Mouse (Mus musculus): Measurements from ENCODE around the gene Tmprss4.

The Tmprss4 gene

DNA sequence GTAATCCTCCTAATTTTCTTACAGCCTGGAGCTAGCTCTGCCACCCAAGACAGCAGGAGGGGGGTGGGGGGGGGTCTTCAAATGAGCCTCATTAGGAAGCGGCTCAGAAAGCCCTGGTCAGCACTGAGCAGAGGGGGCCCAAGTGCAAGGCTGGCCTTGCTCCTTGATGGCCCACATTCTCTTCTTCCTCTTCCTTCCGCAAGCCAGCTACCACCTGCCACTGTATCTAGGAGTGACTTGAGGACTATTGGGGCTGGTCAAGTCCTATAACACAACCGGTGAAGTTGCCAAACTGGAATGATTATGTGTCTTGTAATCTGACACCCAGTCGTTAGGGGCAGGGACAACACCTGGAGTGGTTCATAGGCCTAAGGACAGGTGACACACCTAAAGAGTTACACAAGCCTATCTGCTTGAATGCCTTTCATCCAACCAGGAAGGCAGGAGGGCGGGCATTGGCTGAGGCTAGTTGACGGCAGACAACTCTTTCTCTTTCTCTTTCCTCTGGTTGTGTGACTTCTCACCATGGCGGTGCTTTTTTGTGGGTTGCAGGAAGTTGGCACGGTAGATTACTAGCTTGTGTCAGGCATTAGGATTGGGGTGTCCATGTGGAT is at the start of gene Tmprss4:
Tmprss4 (minus strand) TSS at position 296 of the 614 bp plus-strand sequence.
- DNase-seq (ENCODE audit: low read depth, low spot score) = no peak

GRCm38 (mm10) chr9:45252395-45252794 is 48.5 kb upstream of the Tmprss4 start:
- no peak for DNase-seq (ENCODE audit: low read depth, low spot score)

- DNase-seq (ENCODE audit: low read depth, low spot score) = no peak
Observed at GRCm38 (mm10) chr9:45251990-45252389, 48.1 kb upstream of the Tmprss4 start.

DNA sequence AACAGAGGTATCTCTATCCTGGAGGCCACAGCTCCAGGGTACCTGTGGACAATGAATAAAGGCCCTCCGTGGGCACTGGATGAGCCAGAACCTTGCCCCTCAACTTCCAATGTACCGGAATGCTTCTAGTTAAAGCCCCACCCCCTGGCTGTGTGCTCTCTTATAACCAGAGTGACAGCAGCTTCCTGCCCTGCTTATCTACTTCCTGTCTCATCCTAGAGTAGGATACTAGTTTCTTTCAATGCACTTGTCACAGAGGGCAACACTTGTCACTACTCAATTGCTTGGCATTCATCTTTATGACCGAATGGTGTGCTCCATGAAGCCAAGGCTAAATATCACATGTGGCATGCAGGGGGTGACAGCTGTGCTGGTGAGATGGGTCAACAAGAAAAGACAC is 47.4 kb upstream of the Tmprss4 start:
- no peak for DNase-seq (ENCODE audit: low read depth, low spot score)

- no peak for DNase-seq (ENCODE audit: low read depth, low spot score)
Observed at GRCm38 (mm10) chr9:45250306-45250705, 46.4 kb upstream of the Tmprss4 start.

- no peak for DNase-seq (ENCODE audit: low read depth, low spot score)
Observed at GRCm38 (mm10) chr9:45247536-45247935, 43.6 kb upstream of the Tmprss4 start.

DNA sequence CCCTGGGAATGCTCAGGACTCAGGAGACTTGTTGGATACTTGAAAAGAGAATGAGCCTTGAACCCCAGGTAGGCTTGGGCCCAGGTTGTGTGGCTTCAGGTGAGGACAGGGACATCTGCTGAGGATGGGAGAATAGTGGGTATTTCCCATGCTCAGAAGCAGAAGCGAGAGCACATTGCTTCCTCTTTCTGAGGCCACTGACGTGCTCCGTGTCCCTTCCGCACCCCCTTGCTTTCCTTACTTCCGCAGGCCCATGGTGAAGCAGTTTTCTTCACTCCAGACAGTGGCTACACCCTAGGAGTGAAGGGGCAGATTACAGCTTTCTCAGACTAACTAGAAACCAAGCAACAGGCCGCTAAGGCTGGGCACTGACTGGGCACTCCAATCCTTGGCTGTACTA is 42.2 kb upstream of the Tmprss4 start:
- no peak for DNase-seq (ENCODE audit: low read depth, low spot score)

GRCm38 (mm10) chr9:45245432-45245831 is 41.5 kb upstream of the Tmprss4 start:
- no peak for DNase-seq (ENCODE audit: low read depth, low spot score)

- no peak for DNase-seq (ENCODE audit: low read depth, low spot score)
Observed at GRCm38 (mm10) chr9:45241397-45241796, 37.5 kb upstream of the Tmprss4 start.

DNA sequence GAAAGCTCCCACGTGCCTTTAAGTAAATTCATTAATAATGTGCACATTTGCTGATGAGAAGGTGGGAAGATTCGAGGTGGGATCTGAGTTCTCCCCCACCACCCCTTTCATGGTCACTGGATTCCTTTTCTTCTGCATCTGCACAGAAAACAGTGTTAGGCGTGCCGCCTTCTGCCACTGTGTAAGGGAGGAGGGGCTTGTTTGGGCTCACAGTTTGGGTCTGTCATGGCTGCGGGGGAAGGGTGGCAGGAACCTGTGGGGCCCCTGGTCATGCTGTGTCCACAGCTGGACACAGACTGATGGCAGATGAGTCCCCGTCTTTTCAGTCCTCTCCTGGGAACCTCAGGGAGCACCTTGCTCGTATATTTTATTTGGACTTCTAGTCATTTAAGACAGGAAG is 32.9 kb upstream of the Tmprss4 start:
- DNase-seq (ENCODE audit: low read depth, low spot score) = no peak

- DNase-seq (ENCODE audit: low read depth, low spot score) = no peak
Observed at GRCm38 (mm10) chr9:45235668-45236227, 31.9 kb upstream of the Tmprss4 start.

- DNase-seq (ENCODE audit: low read depth, low spot score) = no peak
Observed at GRCm38 (mm10) chr9:45229359-45229758, 25.5 kb upstream of the Tmprss4 start.

DNA sequence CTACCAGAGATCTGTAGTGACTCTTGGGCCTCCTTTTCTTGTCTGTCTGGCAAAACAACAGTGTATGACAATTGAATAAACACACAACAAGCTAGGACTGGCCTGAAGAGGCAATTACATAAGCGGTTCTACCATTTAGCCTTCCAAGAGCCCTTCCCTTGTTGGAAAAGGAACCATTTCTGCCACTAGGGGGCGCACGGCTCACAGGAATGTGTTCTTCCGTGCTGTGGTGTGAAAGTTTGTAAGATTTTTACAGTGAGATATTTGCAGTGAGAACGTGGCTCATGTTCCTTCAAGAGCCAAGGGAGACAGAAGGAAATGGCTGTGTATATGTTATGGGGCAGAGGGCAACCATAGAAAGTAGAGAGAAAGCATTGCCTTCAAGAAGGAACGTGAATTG is 17.7 kb upstream of the Tmprss4 start:
- DNase-seq (ENCODE audit: low read depth, low spot score) = peak; percentile 86

DNA sequence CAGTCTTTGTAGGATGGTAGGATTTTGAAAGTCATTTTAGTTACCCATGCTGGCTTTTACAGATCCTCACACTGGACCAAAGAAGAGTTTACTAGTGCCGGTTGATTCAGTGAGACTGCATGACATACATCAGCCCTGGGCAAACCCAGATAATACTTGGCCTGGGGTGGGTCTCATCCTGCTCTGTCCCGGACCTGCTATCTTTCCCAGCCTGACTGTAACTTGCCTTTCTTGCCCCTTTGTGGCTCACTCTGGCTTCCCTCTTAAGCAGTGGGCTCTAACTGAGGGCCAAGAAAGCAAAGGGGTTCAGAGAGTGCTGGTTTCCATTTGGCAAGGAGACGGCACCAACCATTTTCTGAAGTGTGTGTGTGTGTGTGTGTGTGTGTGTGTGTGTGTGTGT is 15.8 kb upstream of the Tmprss4 start:
- no peak for DNase-seq (ENCODE audit: low read depth, low spot score)

DNA sequence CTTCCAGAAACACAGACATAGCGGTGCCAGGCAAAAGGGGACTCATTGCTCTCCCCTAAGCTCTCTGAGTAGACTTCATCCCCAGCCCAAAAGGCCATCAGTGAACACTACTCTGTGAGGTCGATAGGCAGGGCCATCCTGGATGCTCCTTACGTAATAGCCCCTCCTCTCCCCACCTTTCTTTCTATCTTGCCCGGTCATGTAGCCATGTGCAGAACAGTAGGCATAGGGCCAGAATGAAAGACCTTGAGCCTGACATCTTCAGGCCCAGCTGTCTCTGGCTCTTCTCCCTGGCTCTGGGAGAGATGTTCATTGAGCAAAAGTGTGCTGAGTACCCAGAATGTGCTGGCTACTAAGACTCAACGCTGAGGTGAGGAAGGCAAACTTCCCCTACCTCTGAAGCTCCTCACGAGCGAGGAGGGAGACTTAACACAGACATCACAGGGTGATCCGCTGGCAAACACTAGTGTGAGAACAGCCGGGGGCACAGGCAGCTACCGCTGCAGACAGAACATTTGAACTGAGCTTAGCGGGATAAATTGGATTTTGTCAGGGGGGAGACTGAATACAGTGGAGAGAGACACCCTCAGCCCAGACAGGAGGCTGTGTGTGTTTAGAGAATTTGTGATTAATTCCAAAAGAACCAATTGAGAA is 11.8 kb upstream of the Tmprss4 start:
- no peak for DNase-seq (ENCODE audit: low read depth, low spot score)

DNA sequence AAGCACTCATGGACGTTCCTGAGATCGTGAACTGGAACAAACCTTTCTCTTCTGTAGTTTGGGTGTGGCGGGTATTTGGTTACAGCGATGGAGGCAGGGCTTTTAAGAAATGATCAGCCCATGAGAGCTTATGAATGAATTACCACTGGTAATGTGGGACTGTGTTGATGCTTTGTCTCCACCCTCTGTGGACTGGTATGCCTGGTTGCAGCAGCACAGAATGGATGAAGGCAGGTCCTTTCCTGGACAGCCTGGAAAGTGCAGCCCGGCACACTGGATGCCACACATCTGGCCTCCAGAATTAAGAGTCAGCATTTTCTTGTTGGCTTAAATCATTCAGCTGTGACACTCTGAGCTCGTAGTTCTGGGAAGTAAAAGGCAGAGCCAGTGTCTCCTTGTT is 8.1 kb upstream of the Tmprss4 start:
- DNase-seq (ENCODE audit: low read depth, low spot score) = no peak

DNA sequence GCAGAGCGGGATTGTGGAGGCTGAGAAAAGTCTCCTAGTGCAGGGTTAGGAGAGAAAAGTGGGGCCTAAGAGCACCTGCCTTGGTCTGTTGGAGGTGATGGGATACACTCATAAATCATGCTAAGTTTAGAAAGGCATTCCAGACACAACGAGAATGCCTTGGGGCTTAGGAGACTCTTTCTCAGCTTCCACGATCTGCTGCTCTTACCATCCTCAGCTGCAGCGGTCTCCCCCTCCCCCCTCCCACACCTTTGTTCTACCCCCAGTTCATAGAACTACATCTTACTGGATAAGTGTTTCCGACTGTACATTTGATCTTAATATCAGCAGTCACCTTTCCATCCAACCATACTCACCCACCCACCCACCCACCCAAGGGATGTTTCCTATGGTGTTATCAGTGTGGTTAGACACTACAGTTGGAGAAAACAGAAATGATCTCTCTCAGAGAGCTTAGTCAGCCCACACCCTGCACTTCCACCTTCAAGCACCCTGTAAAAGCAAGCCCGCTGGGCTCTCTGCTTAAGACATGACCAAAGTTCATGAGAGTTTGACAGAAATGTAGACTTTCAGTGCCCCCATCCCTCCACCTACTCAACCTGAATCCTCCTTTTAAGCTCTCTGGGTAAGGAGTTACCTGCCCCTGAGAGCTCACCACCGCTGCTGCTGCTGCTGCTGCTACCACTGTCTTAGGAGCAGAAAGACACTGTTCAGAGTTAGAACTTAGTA is 3.3 kb upstream of the Tmprss4 start:
- no peak for DNase-seq (ENCODE audit: low read depth, low spot score)

DNA sequence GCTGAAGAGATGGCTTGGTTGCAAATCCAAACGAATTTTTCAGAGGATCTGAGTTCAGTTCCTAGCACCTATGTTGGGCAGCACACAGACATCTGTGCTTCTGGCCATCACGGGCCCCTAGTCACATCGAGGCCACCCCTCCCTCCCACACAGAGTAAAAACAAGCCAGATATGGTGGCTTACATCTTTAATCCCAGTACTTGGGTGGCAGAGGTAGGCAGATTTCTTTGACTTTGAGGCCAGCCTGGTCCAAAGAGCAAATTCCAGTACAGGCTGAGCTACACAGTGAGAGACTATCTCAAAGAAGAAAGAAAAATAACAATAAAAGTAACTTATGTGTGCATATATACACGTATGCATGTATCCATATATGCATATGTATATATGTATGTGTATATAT is 2.2 kb upstream of the Tmprss4 start:
- no peak for DNase-seq (ENCODE audit: low read depth, low spot score)

DNA sequence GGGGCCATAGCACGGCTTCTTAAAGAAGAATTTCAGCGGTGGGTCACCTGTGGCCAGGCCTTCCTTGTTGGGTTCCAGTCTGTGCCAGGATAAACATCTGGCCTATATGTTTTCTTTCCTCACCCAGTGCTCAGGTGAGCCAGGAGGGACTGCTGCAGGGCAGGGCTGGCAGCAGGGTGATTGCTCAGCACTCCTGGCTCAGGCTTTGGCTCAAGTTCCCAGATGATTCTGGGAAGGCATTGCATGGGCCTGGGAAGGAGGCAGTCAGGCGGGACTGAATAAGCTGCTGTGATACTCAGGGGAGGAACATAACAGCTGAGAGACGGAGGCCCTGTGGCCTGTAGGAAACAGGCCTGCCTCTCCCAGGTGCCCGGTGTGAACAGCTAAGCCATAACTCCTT is 1.3 kb upstream of the Tmprss4 start:
- no peak for DNase-seq (ENCODE audit: low read depth, low spot score)

GRCm38 (mm10) chr9:45202021-45202798 is 1.7 kb downstream of the Tmprss4 start:
- no peak for DNase-seq (ENCODE audit: low read depth, low spot score)

GRCm38 (mm10) chr9:45201319-45201947 is 2.5 kb downstream of the Tmprss4 start:
- DNase-seq (ENCODE audit: low read depth, low spot score) = no peak
